7 mouse cellular contexts compared by ENCODE assay signal in genomic region chr15:100422899-100423860, GRCm38 (mm10). TPM values are rescaled to one million over a fixed set of nuclear protein-coding genes. Genes with fewer than 3 reads are reported as not detected.
A peak's percentile ranks its signal among the peaks of the same experiment; 100 is the strongest.
DNase-seq lines count a peak whose midpoint lies in the region; ATAC-seq and TF ChIP-seq lines count a peak whose summit lies in the region.

No protein-coding gene starts in this region.

- peak overlapping the region; percentile 95 for H3K9ac ChIP-seq in intestine, postnatal 0 days (ENCODE audit: low read depth, low read length)
- peak overlapping the region; percentile 92 for H3K9ac ChIP-seq in midbrain, embryonic 12.5 days (replicated peaks)

- H3K4me1 ChIP-seq in intestine, postnatal 0 days (replicated peaks; ENCODE audit: control insufficient read depth, insufficient read depth, low read length), result no peaks in the 10 kb centered on the region; the same call in 1 of the 2 replicates
- H3K4me1 ChIP-seq in midbrain, embryonic 12.5 days, result peaks cover 37% of the 10 kb centered on the region
- peaks cover 17% of the 10 kb centered on the region for H3K4me1 ChIP-seq in small intestine, adult 2 months (ENCODE audit: control insufficient read depth, insufficient read depth, insufficient read length, low read length)

- DNase-seq in adrenal gland, adult 2 months, result peak; percentile 99
- peak; percentile 86 for DNase-seq in embryo, embryonic 11.5 days (ENCODE audit: low read depth, low spot score)
- peak; percentile 95 to 96 for DNase-seq in gastrocnemius, postnatal 4 days (ENCODE audit: low spot score in 2 of 2)
- peak; percentile 98 for DNase-seq in left cerebral cortex, postnatal 4 days

- no peak for TF ChIP-seq CTCF in intestine, postnatal 0 days (IDR thresholded peaks at IDR 0.05; ENCODE audit: low read depth)
- TF ChIP-seq CTCF in small intestine, adult 2 months (IDR thresholded peaks at IDR 0.05; ENCODE audit: extremely low read depth, insufficient read length, insufficient replicate concordance, low read depth, low read length), result no peak

- no peaks in the 10 kb centered on the region for H3K36me3 ChIP-seq in intestine, postnatal 0 days (ENCODE audit: control insufficient read depth, insufficient read depth)
- H3K36me3 ChIP-seq in midbrain, embryonic 12.5 days, result no peaks in the 10 kb centered on the region
- H3K36me3 ChIP-seq in small intestine, adult 2 months (ENCODE audit: control insufficient read depth, insufficient read depth, low read length), result no peaks in the 10 kb centered on the region

- peak; percentile 94 for ATAC-seq in intestine, postnatal 0 days
- ATAC-seq in midbrain, embryonic 12.5 days (ENCODE audit: low FRiP score, low read depth), result peak; percentile 98

- no peaks in the 10 kb centered on the region for H3K27me3 ChIP-seq in intestine, postnatal 0 days (replicated peaks; ENCODE audit: control insufficient read depth, insufficient read depth, low read length)
- H3K27me3 ChIP-seq in midbrain, embryonic 12.5 days, result peaks cover 43% of the 10 kb centered on the region
- H3K27me3 ChIP-seq in small intestine, adult 2 months (ENCODE audit: control insufficient read depth, insufficient read depth, low read length), result no peaks in the 10 kb centered on the region

- no peaks in the 10 kb centered on the region for H3K9me3 ChIP-seq in intestine, postnatal 0 days (ENCODE audit: control insufficient read depth)
- H3K9me3 ChIP-seq in midbrain, embryonic 12.5 days, result no peaks in the 10 kb centered on the region

- intact Hi-C loops in left cerebral cortex, postnatal 4 days (cut with DNase I), result no loop called here

- H3K27ac ChIP-seq in intestine, postnatal 0 days (ENCODE audit: low read depth, low read length), result peak overlapping the region; percentile 91
- peak overlapping the region; percentile 63 for H3K27ac ChIP-seq in midbrain, embryonic 12.5 days (replicated peaks)
- peak overlapping the region; percentile 67 for H3K27ac ChIP-seq in small intestine, adult 2 months (ENCODE audit: insufficient read depth, low read depth, low read length)

- H3K4me3 ChIP-seq in intestine, postnatal 0 days (ENCODE audit: low read depth, low read length), result peak overlapping the region; percentile 85
- peak overlapping the region; percentile 94 for H3K4me3 ChIP-seq in midbrain, embryonic 12.5 days
- H3K4me3 ChIP-seq in small intestine, adult 2 months (ENCODE audit: low read depth, low read length), result peak overlapping the region; percentile 90

- peak; percentile 93 for TF ChIP-seq POLR2A in small intestine, adult 2 months (IDR thresholded peaks at IDR 0.05; ENCODE audit: low read depth, low read length)

- 1% methylated on average over 64 of the region's 65 CpGs for WGBS in intestine, postnatal 0 days
- WGBS in midbrain, embryonic 12.5 days, result under 1% methylated on average over 64 of the region's 65 CpGs
- WGBS in small intestine, adult 2 months, result 1% methylated on average over 65 of the region's 65 CpGs

- H3K4me2 ChIP-seq in intestine, postnatal 0 days (replicated peaks; ENCODE audit: low read depth), result peak overlapping the region; percentile 83
- peak overlapping the region; percentile 92 for H3K4me2 ChIP-seq in midbrain, embryonic 12.5 days (replicated peaks)

RNA-seq across cellular contexts. Expression of gene Gm5475, which starts 1.2 kb away (rescaled TPM):
- total RNA-seq in adrenal gland, adult 2 months (2021), result not detected
- 0.06 and 0.19 TPM in 2 replicates for polyA plus RNA-seq in adrenal gland, adult 2 months (2012; rRNA removed)
- total RNA-seq in gastrocnemius, postnatal 4 days (2021), result not detected
- polyA plus RNA-seq in intestine, postnatal 0 days (2015; fragmentation: Nextera tagmentation; extraction: Ambion mirVana), result 0.77 and 1.0 TPM in 2 replicates
- total RNA-seq in left cerebral cortex, postnatal 4 days (2021), result not detected
- 0.11 and 0.14 TPM in 2 replicates for polyA plus RNA-seq in midbrain, embryonic 12.5 days (2016; fragmentation: Nextera tagmentation; extraction: Ambion mirVana)
- polyA plus RNA-seq in small intestine, adult 2 months (2012; rRNA removed), result 0.13 and 0.20 TPM in 2 replicates

RNA-seq across cellular contexts. Expression of gene Slc11a2, which starts 1.7 kb away (rescaled TPM):
- 100 to 1,000 TPM; 116 to 132 TPM for total RNA-seq in adrenal gland, adult 2 months (2021)
- 55.2 and 65.0 TPM in 2 replicates for polyA plus RNA-seq in adrenal gland, adult 2 months (2012; rRNA removed)
- total RNA-seq in gastrocnemius, postnatal 4 days (2021), result 10 to 100 TPM; 28.0 to 28.6 TPM
- 44.7 and 49.0 TPM in 2 replicates for polyA plus RNA-seq in intestine, postnatal 0 days (2015; fragmentation: Nextera tagmentation; extraction: Ambion mirVana)
- 10 to 100 TPM; 55.9 to 61.2 TPM for total RNA-seq in left cerebral cortex, postnatal 4 days (2021)
- 22.6 and 22.8 TPM in 2 replicates for polyA plus RNA-seq in midbrain, embryonic 12.5 days (2016; fragmentation: Nextera tagmentation; extraction: Ambion mirVana)
- 39.4 and 138 TPM in 2 replicates for polyA plus RNA-seq in small intestine, adult 2 months (2012; rRNA removed)

RNA-seq across cellular contexts. Expression of gene Letmd1, which starts 45.6 kb away (rescaled TPM):
- 100 to 1,000 TPM; 172 to 181 TPM for total RNA-seq in adrenal gland, adult 2 months (2021)
- polyA plus RNA-seq in adrenal gland, adult 2 months (2012; rRNA removed), result 118 and 132 TPM in 2 replicates
- total RNA-seq in gastrocnemius, postnatal 4 days (2021), result 10 to 100 TPM; 20.9 to 24.1 TPM
- 10.6 and 11.5 TPM in 2 replicates for polyA plus RNA-seq in intestine, postnatal 0 days (2015; fragmentation: Nextera tagmentation; extraction: Ambion mirVana)
- total RNA-seq in left cerebral cortex, postnatal 4 days (2021), result 10 to 100 TPM; 65.8 to 70.5 TPM
- polyA plus RNA-seq in midbrain, embryonic 12.5 days (2016; fragmentation: Nextera tagmentation; extraction: Ambion mirVana), result 42.2 and 46.2 TPM in 2 replicates
- polyA plus RNA-seq in small intestine, adult 2 months (2012; rRNA removed), result 16.3 and 26.1 TPM in 2 replicates

RNA-seq across cellular contexts. Expression of gene Higd1c, which starts 58.8 kb away (rescaled TPM):
- total RNA-seq in adrenal gland, adult 2 months (2021), result under 1 TPM in 1 of 2 experiments, not detected in 1; 0.69 TPM
- 0.28 TPM in 1 of 2 replicates, not detected in the other for polyA plus RNA-seq in adrenal gland, adult 2 months (2012; rRNA removed)
- total RNA-seq in gastrocnemius, postnatal 4 days (2021), result not detected
- polyA plus RNA-seq in intestine, postnatal 0 days (2015; fragmentation: Nextera tagmentation; extraction: Ambion mirVana), result not detected in 2 replicates
- total RNA-seq in left cerebral cortex, postnatal 4 days (2021), result not detected
- polyA plus RNA-seq in midbrain, embryonic 12.5 days (2016; fragmentation: Nextera tagmentation; extraction: Ambion mirVana), result not detected in 2 replicates
- not detected in 2 replicates for polyA plus RNA-seq in small intestine, adult 2 months (2012; rRNA removed)

Comparison
In these comparisons a context has a peak if more than half of its experiments do, and no peak if none do; other contexts are left out.
1. Peak in every context shown above with its lines: DNase-seq, ATAC-seq, H3K4me3 ChIP-seq and H3K27ac ChIP-seq.